Mouse (Mus musculus) lung, embryonic 16.5 days (tissue): ENCODE data around the gene Carnmt1. TPM values are rescaled to one million over a fixed set of nuclear protein-coding genes. Genes with fewer than 3 reads are reported as not detected.

Source experiments
- ATAC-seq: fragments of 200-750 bp; cut with Nextera tagmentation; 2 replicates; pipeline ENCODE4 v1.8.0; 2017; ENCODE audit warnings: low read depth, mild to moderate bottlenecking, moderate library complexity
- H3K27ac ChIP-seq: fragments of 300-500 bp; sonication (generic); 2 replicates; pipeline ENCODE4 v1.5.1; 2014; ENCODE audit warnings: mild to moderate bottlenecking, control low read depth, low read length
- H3K27me3 ChIP-seq: fragments of 300-500 bp; sonication (generic); 2 replicates; pipeline ENCODE4 v1.6.1; 2014; ENCODE audit warnings: low read depth, low read length, mixed read lengths; ENCODE audit not compliant: control insufficient read depth, insufficient read depth
- H3K36me3 ChIP-seq: fragments of 300-500 bp; sonication (generic); 2 replicates; pipeline ENCODE4 v1.6.1; 2014; ENCODE audit warnings: low read length; ENCODE audit not compliant: control insufficient read depth, insufficient read depth
- H3K4me1 ChIP-seq: fragments of 300-500 bp; sonication (generic); replicated peaks from 2 replicates; pipeline ENCODE4 v1.6.1; 2014; ENCODE audit warnings: low read length, mixed read lengths; ENCODE audit not compliant: control insufficient read depth, insufficient read depth
- H3K4me2 ChIP-seq: fragments of 300-500 bp; sonication (generic); 2 replicates; pipeline ENCODE4 v1.6.1; 2014; ENCODE audit warnings: low read depth, low read length, control low read depth
- H3K4me3 ChIP-seq: fragments of 300-500 bp; sonication (generic); 2 replicates; pipeline ENCODE4 v1.5.1; 2014; ENCODE audit warnings: mild to moderate bottlenecking, low read length, control low read depth
- H3K9ac ChIP-seq: fragments of 300-500 bp; sonication (generic); 2 replicates; pipeline ENCODE4 v1.6.1; 2014; ENCODE audit warnings: low read length, control low read depth
- H3K9me3 ChIP-seq: fragments of 300-500 bp; sonication (generic); 2 replicates; pipeline ENCODE4 v1.6.1; 2016; ENCODE audit warnings: low read length; ENCODE audit not compliant: control insufficient read depth
- WGBS: fragments of 180-500 bp; shearing (Covaris S2); extraction: QIAGEN DNeasy Blood & Tissue Kit; methylation state at CpG from one replicate; pipeline ENCODE4 v1.1.7; 2014; 5-methylcytosine and 5-hydroxymethylcytosine counted together
- polyA plus RNA-seq: library from polyadenylated mRNA; unstranded; fragments of >200 nt; fragmentation: Nextera tagmentation; extraction: Ambion mirVana; gene quantifications from 2 replicates; pipeline ENCODE4 v1.2.1, GENCODE M21; 2015

Carnmt1 gene
- polyA plus RNA-seq, 1 experiment from 2014 or later: 21.5 TPM

DNA sequence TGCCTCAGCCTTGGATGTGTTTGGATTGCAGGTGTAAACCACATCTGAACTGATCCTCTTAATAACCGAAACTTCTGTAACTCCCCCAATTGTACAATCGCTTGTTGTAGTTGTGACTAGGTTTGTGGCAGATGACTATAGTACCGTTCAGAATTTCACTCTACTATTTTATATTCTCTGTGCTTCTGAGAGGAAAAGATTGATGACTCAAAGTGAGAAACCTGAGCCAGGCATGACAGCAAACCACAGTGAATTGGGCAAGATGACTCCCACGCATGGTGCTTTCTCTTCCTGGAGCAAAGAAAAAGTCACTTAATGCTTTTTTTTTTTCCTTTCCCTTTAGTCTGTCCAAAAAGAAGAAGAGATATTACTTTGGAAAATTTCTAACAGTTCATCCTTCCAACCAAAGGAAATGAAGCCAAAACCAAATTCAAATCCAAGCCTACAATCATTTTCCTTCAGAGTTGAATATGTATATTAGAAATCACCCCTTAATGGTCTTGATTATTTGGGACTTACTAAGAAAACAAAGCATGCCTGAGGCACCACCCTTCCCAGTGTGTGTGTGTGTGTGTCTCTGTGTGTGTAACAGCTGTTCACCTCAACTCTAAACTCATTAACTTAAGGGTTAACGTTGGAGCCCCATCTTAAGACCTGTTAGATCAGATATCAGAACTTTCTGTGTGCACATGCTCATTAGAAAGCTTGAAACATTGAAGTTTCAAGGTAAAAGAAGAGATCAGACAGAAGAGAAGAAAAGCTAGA, 76.2 kb downstream of the Carnmt1 start:
- Histone ChIP-seq H3K36me3 (no peaks in the 10 kb centered on the region), H3K4me1 (no peaks in the 10 kb centered on the region), H3K27me3 (no peaks in the 10 kb centered on the region; the same call in 1 of the 2 replicates), H3K9me3 (no peaks in the 10 kb centered on the region), H3K9ac (no peak overlapping the region), H3K27ac (no peak overlapping the region), H3K4me2 (no peak overlapping the region), H3K4me3 (no peak overlapping the region)
- ATAC-seq: no peak
- 82% methylated on average over 5 of the region's 5 CpGs for WGBS

DNA sequence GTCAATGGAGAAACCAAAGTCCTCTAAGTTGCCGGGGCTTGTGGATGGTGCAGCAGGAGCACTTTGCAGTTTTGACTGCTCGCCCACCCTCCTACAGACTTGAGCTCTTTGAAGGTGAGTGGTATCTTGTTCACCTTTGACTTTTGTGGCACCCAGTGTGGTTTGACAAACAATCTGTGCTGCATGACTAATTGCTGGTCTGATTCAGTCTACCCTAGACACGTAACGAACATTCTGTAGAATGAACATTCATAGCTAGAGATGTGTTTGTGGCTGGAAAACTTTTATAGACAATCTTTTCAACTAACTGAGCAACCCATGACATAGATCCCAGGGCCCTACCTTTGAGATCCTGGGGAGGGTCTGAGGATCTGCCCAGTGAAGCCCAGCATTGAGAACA, 76.8 kb downstream of the Carnmt1 start:
- no peak overlapping the region for H3K4me3 ChIP-seq
- H3K27ac ChIP-seq: no peak overlapping the region
- no peaks in the 10 kb centered on the region for H3K4me1 ChIP-seq
- ATAC-seq: no peak
- no peak overlapping the region for H3K4me2 ChIP-seq
- no peaks in the 10 kb centered on the region for H3K9me3 ChIP-seq
- H3K36me3 ChIP-seq: no peaks in the 10 kb centered on the region
- no peak overlapping the region for H3K9ac ChIP-seq
- WGBS: 88% methylated on average over 4 of the region's 4 CpGs
- H3K27me3 ChIP-seq: no peaks in the 10 kb centered on the region; the same call in 1 of the 2 replicates

DNA sequence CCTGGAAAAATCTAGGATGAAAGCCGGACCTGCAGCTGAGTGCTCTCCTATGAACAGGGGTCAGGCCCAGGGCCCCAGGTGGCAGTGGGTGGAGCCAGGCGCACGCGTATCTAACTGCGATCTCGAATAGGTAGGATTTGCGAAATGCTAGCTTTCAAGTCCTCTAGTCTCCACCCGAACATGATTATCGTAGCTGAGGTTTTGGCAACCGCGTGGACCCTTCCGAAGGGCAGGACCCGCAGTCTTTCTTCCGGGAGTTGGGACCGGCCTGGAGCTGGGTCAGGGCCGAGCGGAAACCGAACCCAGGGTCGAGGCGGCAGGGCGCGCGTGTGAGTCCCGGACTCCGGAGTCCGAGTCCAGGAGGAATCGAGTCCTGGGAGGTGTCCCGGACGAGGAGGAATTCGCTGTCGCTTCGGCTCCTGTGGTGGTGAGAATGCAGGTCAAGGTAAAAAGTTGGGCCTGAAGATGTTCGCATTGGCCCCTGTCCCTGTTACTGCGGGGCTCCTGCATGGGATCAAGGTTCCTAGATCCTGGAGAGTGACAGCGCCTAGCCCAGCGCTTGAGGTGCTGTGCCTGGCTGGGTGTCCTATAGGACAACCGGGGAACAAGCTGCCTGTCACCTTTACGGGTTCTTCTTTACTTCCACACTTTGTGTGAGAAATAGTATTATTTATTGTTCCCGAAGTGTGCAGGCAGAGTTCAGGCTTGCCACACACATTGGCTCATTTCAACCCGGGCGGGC, 79.2 kb downstream of the Carnmt1 start, which contains the start of gene Trpm6:
TSS of gene Trpm6 (plus strand) at position 386 of the 742 bp plus-strand sequence.
- peak; percentile 72 for ATAC-seq
- H3K27ac ChIP-seq: no peak within 1 kb of the TSS
- 5% methylated on average over 41 of the region's 41 CpGs for WGBS

More for the DNA sequence above, 79.2 kb downstream of the Carnmt1 start, which contains the start of gene Trpm6:
- peak within 1 kb of the TSS; percentile 54 for H3K4me3 ChIP-seq
- H3K4me1 ChIP-seq: no peaks in the 10 kb centered on the region
- peak within 1 kb of the TSS; percentile 68 for H3K9ac ChIP-seq
- no peaks in the 10 kb centered on the region for H3K36me3 ChIP-seq
- H3K9me3 ChIP-seq: no peaks in the 10 kb centered on the region
- H3K27me3 ChIP-seq: no peaks in the 10 kb centered on the region; the same call in 1 of the 2 replicates
- peak within 1 kb of the TSS; percentile 82 for H3K4me2 ChIP-seq

Other genes starting within 250 kb of the Carnmt1 start
- gene Ostf1, start 38.9 kb upstream of the Carnmt1 start, polyA plus RNA-seq: 111 and 122 TPM in 2 replicates
- 11.1 and 13.5 TPM in 2 replicates for gene Nmrk1, start 38.8 kb upstream of the Carnmt1 start, polyA plus RNA-seq
- gene D030056L22Rik, start 42.4 kb downstream of the Carnmt1 start, polyA plus RNA-seq: 28.6 and 29.0 TPM in 2 replicates
- 2.8 and 3.3 TPM in 2 replicates for gene Trpm6, start 79.2 kb downstream of the Carnmt1 start, polyA plus RNA-seq